Mouse (Mus musculus) forebrain, embryonic 10.5 days (tissue): ENCODE data around the gene Higd1a. TPM values are rescaled to one million over a fixed set of nuclear protein-coding genes. Genes with fewer than 3 reads are reported as not detected.

ENCODE experiments used
- DNase-seq: peaks from one replicate; pipeline ENCODE4 v3.0.0-alpha.2; 2017; ENCODE audit warnings: low spot score; ENCODE audit errors: extremely low spot score
- H3K27ac ChIP-seq: fragments of 300-500 bp; sonication (generic); 2 replicates; pipeline ENCODE4 v1.5.1; 2016; ENCODE audit warnings: mild to moderate bottlenecking
- H3K27me3 ChIP-seq: fragments of 300-500 bp; sonication (generic); 2 replicates; pipeline ENCODE4 v1.6.1; 2016; ENCODE audit warnings: mild to moderate bottlenecking; ENCODE audit not compliant: poor library complexity, severe bottlenecking
- H3K36me3 ChIP-seq: fragments of 300-500 bp; sonication (generic); replicated peaks from 2 replicates; pipeline ENCODE4 v1.6.1; 2016; ENCODE audit warnings: mild to moderate bottlenecking, moderate library complexity
- H3K4me1 ChIP-seq: fragments of 300-500 bp; sonication (generic); 2 replicates; pipeline ENCODE4 v1.6.1; 2016
- H3K4me3 ChIP-seq: fragments of 300-500 bp; sonication (generic); 2 replicates; pipeline ENCODE4 v1.5.1; 2016; ENCODE audit warnings: mild to moderate bottlenecking, moderate library complexity
- H3K9me3 ChIP-seq: fragments of 300-500 bp; sonication (generic); 2 replicates; pipeline ENCODE4 v1.6.1; 2016; ENCODE audit warnings: mild to moderate bottlenecking, moderate library complexity
- WGBS: fragments of 180-500 bp; shearing (Covaris S2); methylation state at CpG from one replicate; pipeline ENCODE4 v1.1.7; 2016; 5-methylcytosine and 5-hydroxymethylcytosine counted together
- polyA plus RNA-seq: library from polyadenylated mRNA; unstranded; fragments of >200 nt; fragmentation: Nextera tagmentation; extraction: Ambion mirVana; gene quantifications from 2 replicates; pipeline ENCODE4 v1.2.1, GENCODE M21; 2016

The Higd1a gene
- 229 and 238 TPM in 2 replicates for polyA plus RNA-seq

GRCm38 (mm10) chr9:121858153-121858488 lies at the start of gene Higd1a:
Higd1a (minus strand) TSS chr9:121858362.
- DNase-seq: no peak
- H3K4me1 ChIP-seq: peaks cover 30% of the 10 kb centered on the region
- H3K9me3 ChIP-seq: no peaks in the 10 kb centered on the region
- 14% methylated on average over 6 of the region's 6 CpGs for WGBS
- peaks cover 23% of the 10 kb centered on the region for H3K36me3 ChIP-seq
- H3K27me3 ChIP-seq: no peaks in the 10 kb centered on the region
- peak within 1 kb of the TSS; percentile 97 for H3K27ac ChIP-seq
- H3K4me3 ChIP-seq: peak within 1 kb of the TSS; percentile 94

DNA sequence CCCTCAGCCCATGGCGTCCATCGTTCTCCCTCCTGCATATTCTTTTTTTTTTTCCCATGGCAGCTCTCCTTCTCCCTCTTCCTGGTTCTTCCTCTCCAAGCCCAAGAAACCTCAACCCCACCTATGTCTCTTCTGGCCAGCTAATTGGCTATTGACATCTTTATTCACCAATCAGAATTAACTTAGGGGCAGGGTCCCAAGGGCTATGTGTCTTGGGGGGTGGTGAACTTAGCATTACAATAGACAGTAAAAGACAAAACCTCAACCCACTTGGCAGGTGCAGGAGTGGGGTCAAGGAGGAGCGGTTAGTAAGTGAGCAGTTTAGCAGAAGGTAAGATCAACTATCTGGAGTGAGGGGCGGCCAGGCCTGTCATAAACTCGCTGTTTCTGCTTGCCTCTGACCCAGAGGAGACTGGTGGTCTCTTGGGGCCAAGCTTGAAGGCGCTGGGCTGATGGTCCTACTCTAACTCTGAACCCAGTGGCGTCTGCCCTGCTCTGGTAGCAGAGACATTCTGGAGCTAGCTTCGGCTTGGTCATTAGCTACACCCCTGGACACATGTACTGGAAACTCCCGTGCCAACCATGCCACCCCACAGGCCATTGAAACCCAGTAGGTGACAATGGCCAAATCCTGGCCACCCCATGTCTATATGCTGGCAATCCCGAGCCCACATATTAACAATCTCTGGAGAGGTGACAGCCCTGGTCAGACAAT lies 49.4 kb upstream of the Higd1a start:
- H3K4me1 ChIP-seq: no peaks in the 10 kb centered on the region
- DNase-seq: no peak
- no peaks in the 10 kb centered on the region for H3K36me3 ChIP-seq
- no peak overlapping the region for H3K4me3 ChIP-seq
- H3K27me3 ChIP-seq: no peaks in the 10 kb centered on the region
- 72% methylated on average over 10 of the region's 10 CpGs for WGBS
- H3K9me3 ChIP-seq: no peaks in the 10 kb centered on the region
- H3K27ac ChIP-seq: no peak overlapping the region

GRCm38 (mm10) chr9:121906456-121906855 lies 48.3 kb upstream of the Higd1a start:
- H3K36me3 ChIP-seq: no peaks in the 10 kb centered on the region
- no peak overlapping the region for H3K27ac ChIP-seq
- H3K4me3 ChIP-seq: no peak overlapping the region
- no peak for DNase-seq
- WGBS: 88% methylated on average over 5 of the region's 5 CpGs
- H3K27me3 ChIP-seq: no peaks in the 10 kb centered on the region
- no peaks in the 10 kb centered on the region for H3K4me1 ChIP-seq
- no peaks in the 10 kb centered on the region for H3K9me3 ChIP-seq

DNA sequence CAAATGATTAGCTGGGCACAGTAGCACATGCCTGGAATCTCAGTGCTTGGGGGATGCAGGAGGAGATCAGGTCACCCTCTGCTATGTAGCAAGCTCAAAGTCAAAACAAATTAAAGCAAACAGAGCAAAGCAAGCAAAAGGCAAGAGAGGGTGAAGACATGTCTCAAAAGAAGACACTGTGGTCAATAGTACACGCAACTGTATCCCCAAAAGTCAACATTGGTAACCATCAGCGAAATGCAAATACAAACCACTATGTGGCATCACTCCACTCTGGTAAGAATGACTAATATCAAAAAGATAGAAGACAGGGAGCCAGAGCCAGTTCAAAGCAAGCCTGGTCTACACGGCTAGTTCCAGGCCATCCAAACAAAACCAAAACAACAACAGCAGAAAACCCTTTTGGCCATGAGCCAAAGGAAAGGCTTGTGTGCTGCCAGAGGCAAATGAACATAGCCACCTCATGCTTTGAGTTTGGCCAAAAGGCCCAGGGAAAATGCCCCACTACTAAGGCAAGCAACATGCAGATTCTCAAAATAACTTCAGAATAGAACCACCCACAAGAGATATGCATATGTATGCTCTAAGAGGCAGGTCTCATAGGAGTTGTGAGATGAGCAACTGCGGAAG lies 47.5 kb upstream of the Higd1a start:
- no peaks in the 10 kb centered on the region for H3K36me3 ChIP-seq
- H3K4me3 ChIP-seq: no peak overlapping the region
- H3K9me3 ChIP-seq: no peaks in the 10 kb centered on the region
- no peaks in the 10 kb centered on the region for H3K4me1 ChIP-seq
- no peak for DNase-seq
- WGBS: 91% methylated on average over 4 of the region's 4 CpGs
- H3K27me3 ChIP-seq: no peaks in the 10 kb centered on the region
- H3K27ac ChIP-seq: no peak overlapping the region

GRCm38 (mm10) chr9:121904946-121905345 lies 46.8 kb upstream of the Higd1a start:
- 91% methylated on average over 7 of the region's 7 CpGs for WGBS
- DNase-seq: no peak
- Histone ChIP-seq H3K27me3 (no peaks in the 10 kb centered on the region), H3K36me3 (no peaks in the 10 kb centered on the region), H3K4me1 (no peaks in the 10 kb centered on the region), H3K9me3 (no peaks in the 10 kb centered on the region), H3K4me3 (no peak overlapping the region), H3K27ac (no peak overlapping the region)

DNA sequence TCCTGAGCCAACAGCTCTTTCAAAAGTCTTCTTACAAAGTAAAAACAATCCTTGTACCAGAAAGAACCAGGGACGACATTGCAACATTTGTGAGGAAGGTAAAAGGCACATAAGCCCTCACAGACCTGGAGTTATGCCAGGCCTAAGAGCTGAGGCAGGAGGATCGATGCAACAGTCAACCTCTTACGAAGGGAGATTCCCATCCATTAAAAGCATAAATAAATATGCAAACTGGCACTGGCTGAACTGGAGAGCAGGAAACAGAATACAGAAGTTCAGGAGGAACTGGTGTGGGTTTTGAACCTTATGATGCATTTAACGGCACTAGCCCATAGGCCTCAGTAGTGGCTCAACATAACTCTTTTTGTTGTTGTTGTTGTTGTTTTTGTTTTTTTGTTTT lies 46.2 kb upstream of the Higd1a start:
- WGBS: 87% methylated on average over 4 of the region's 4 CpGs
- no peaks in the 10 kb centered on the region for H3K27me3 ChIP-seq
- DNase-seq: no peak
- H3K4me1 ChIP-seq: no peaks in the 10 kb centered on the region
- H3K36me3 ChIP-seq: no peaks in the 10 kb centered on the region
- H3K27ac ChIP-seq: no peak overlapping the region
- no peak overlapping the region for H3K4me3 ChIP-seq
- H3K9me3 ChIP-seq: no peaks in the 10 kb centered on the region

DNA sequence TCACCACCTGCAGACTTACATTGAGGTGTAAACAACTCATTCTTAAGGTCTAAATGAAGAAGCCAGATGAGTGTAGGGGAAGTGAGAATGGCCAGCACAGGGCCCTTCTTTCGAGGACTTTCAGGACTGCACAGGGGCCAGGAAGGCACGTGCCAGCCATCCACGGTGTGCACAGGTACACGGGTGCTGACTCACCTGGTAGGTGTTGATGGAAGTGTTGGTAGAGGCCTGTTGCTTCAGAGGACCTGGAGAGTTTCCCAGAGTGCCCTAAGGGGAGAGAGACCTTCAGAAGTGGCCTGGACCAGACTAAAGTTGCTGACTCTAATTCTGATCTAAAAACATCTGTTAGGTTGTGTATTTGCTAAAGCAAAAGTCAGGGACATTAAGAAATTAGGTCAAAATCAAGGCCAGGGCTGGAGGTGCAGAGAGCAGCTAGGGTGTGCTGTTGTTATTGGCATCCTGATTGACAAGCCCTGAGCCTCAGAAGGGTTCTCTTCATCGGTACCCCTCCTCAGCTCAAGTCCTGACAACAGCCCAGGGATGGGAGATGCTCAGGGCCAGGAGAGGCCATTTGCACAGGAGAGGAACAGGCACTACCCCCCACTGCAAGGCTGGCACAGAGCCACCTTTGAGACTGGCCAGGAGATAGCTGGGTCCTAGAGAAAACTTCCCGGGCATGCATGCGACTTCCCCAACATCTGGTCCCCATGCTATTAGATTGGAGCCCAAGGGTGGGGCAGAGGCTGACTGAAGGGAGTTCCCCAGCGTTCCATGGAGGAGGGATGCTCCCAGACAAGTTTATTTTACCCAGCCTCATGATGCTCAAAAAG lies 45.5 kb upstream of the Higd1a start:
- H3K27me3 ChIP-seq: no peaks in the 10 kb centered on the region
- no peak overlapping the region for H3K4me3 ChIP-seq
- DNase-seq: no peak
- H3K27ac ChIP-seq: no peak overlapping the region
- no peaks in the 10 kb centered on the region for H3K9me3 ChIP-seq
- WGBS: 86% methylated on average over 8 of the region's 8 CpGs
- no peaks in the 10 kb centered on the region for H3K36me3 ChIP-seq
- no peaks in the 10 kb centered on the region for H3K4me1 ChIP-seq

- Histone ChIP-seq H3K27me3 (no peaks in the 10 kb centered on the region), H3K36me3 (no peaks in the 10 kb centered on the region), H3K4me3 (no peak overlapping the region), H3K4me1 (no peaks in the 10 kb centered on the region), H3K9me3 (no peaks in the 10 kb centered on the region), H3K27ac (no peak overlapping the region)
- 82% methylated on average over 5 of the region's 5 CpGs for WGBS
- no peak for DNase-seq
These were observed 43.8 kb upstream of the Higd1a start for GRCm38 (mm10) chr9:121901710-121902700.

- Histone ChIP-seq H3K36me3 (no peaks in the 10 kb centered on the region), H3K27me3 (no peaks in the 10 kb centered on the region), H3K4me1 (no peaks in the 10 kb centered on the region), H3K4me3 (no peak overlapping the region), H3K27ac (no peak overlapping the region), H3K9me3 (no peaks in the 10 kb centered on the region)
- 82% methylated on average over 5 of the region's 5 CpGs for WGBS
- no peak for DNase-seq
These were observed 42.2 kb upstream of the Higd1a start for GRCm38 (mm10) chr9:121900282-121900855.

DNA sequence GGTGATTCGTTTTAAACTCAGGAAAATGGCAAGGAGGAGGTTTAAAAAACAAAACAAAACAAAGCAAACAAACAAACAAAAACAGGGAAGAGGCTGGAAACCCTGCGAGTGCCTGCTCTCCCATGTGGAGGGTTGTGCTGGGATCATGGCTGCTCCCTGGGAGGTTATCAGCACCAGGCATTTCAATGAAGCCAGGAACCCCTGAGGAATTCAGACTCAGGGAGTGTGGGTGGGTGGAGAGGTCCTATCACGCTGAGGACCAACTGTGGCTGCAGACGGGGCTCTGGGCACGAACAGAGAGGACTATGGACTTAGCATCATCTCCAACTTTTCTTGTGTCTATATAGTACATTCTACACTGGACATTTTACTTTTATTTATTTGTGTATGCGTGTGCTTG lies 41.1 kb upstream of the Higd1a start:
- Histone ChIP-seq H3K4me3 (no peak overlapping the region), H3K4me1 (no peaks in the 10 kb centered on the region), H3K27ac (no peak overlapping the region), H3K9me3 (no peaks in the 10 kb centered on the region), H3K27me3 (no peaks in the 10 kb centered on the region), H3K36me3 (no peaks in the 10 kb centered on the region)
- DNase-seq: no peak
- 76% methylated on average over 6 of the region's 6 CpGs for WGBS

GRCm38 (mm10) chr9:121898245-121898644 lies 40.1 kb upstream of the Higd1a start, which contains the start of gene Ackr2:
Ackr2 (plus strand) TSS chr9:121898355.
- Histone ChIP-seq H3K4me1 (no peaks in the 10 kb centered on the region), H3K4me3 (no peak within 1 kb of the TSS), H3K27me3 (no peaks in the 10 kb centered on the region), H3K9me3 (no peaks in the 10 kb centered on the region), H3K27ac (no peak within 1 kb of the TSS), H3K36me3 (no peaks in the 10 kb centered on the region)
- WGBS: 82% methylated on average over 9 of the region's 9 CpGs
- no peak for DNase-seq

- H3K4me1 ChIP-seq: no peaks in the 10 kb centered on the region
- 88% methylated on average over 4 of the region's 4 CpGs for WGBS
- H3K36me3 ChIP-seq: no peaks in the 10 kb centered on the region
- no peaks in the 10 kb centered on the region for H3K27me3 ChIP-seq
- H3K4me3 ChIP-seq: no peak overlapping the region
- DNase-seq: no peak
- no peak overlapping the region for H3K27ac ChIP-seq
- no peaks in the 10 kb centered on the region for H3K9me3 ChIP-seq
These were observed 38.7 kb upstream of the Higd1a start for GRCm38 (mm10) chr9:121896820-121897219.
